Mouse (Mus musculus) midbrain, embryonic 14.5 days (tissue): ENCODE data around the gene Nek11. TPM values are rescaled to one million over a fixed set of nuclear protein-coding genes. Genes with fewer than 3 reads are reported as not detected.

Source experiments
- polyA plus RNA-seq: library from polyadenylated mRNA; unstranded; fragments of >200 nt; fragmentation: Nextera tagmentation; extraction: Ambion mirVana; gene quantifications from 2 replicates; pipeline ENCODE4 v1.2.1, GENCODE M21; 2014

Nek11 gene
- polyA plus RNA-seq, 1 experiment from 2014 or later: 3.1 TPM

Other genes starting within 250 kb of the Nek11 start
- gene Aste1, start 132 bp downstream of the Nek11 start, polyA plus RNA-seq: 12.7 and 15.3 TPM in 2 replicates
- gene Atp2c1, start 131.8 kb upstream of the Nek11 start, polyA plus RNA-seq: 86.0 and 110 TPM in 2 replicates
- gene Pik3r4, start 247.5 kb upstream of the Nek11 start, polyA plus RNA-seq: 15.6 and 20.9 TPM in 2 replicates